Mouse (Mus musculus) heart, adult 18-20 months (tissue): ENCODE data around the gene Smg6. TPM values are rescaled to one million over a fixed set of nuclear protein-coding genes. Genes with fewer than 3 reads are reported as not detected.

Experiments used
- microRNA-seq, 2 experiments: library from miRNA; unstranded; fragments of <30 nt; microRNA quantifications; one replicate each; pipeline ENCODE4 v1.2.0; 2022
- total RNA-seq, 2 experiments: library from RNA; stranded (reverse); gene quantifications; 2 replicates each; pipeline ENCODE4 v1.2.3; 2021

Gene Smg6
- total RNA-seq, 2 experiments from 2014 or later, result 17.1 to 20.5 TPM

Small RNA genes lying within 50 kb of the gene (microRNA-seq; reads per million reads assigned to microRNA genes)
- 561 to 954 reads per million in 2 experiments for gene Mir132
- 23.1 to 23.8 reads per million in 2 experiments for gene Mir212

Other genes starting within 250 kb of the Smg6 start
- gene Pafah1b1, start 201.2 kb upstream of the Smg6 start, total RNA-seq, result 100 to 1,000 TPM; 195 to 223 TPM
- gene Mettl16, start 155.0 kb upstream of the Smg6 start, total RNA-seq, result 10 to 100 TPM; 16.4 to 17.3 TPM
- 1 to 10 TPM; 5.8 to 6.3 TPM for gene Mnt, start 94.9 kb upstream of the Smg6 start, total RNA-seq
- 1 to 10 TPM; 5.3 to 5.7 TPM for gene Sgsm2, start 28.8 kb upstream of the Smg6 start, total RNA-seq
- 10 to 100 TPM; 18.4 to 20.4 TPM for gene Tsr1, start 27.8 kb upstream of the Smg6 start, total RNA-seq
- 10 to 100 TPM; 25.5 to 26.8 TPM for gene Srr, start 125 bp downstream of the Smg6 start, total RNA-seq
- 10 to 100 TPM in 1 of 2 experiments, 1 to 10 TPM in 1; 6.6 to 11.5 TPM for gene Hic1, start 243.7 kb downstream of the Smg6 start, total RNA-seq